Mouse (Mus musculus) midbrain, embryonic 16.5 days (tissue): ENCODE measurements around the gene Cyp2j12. TPM values are rescaled to one million over a fixed set of nuclear protein-coding genes. Genes with fewer than 3 reads are reported as not detected.
A peak's percentile ranks its signal among the peaks of the same experiment; 100 is the strongest.
"Not testable (repeated sequence)": the region's sequence is repeated elsewhere in the genome, so short reads cannot be mapped to it uniquely, and the experiment has no call there.

Experiments used
- ATAC-seq: fragments of 200-750 bp; cut with Nextera tagmentation; 2 replicates; pipeline ENCODE4 v1.8.0; 2017; ENCODE audit warnings: moderate TSS enrichment
- H3K27ac ChIP-seq: fragments of 300-500 bp; sonication (generic); 2 replicates; pipeline ENCODE4 v1.5.1; 2014; ENCODE audit warnings: mild to moderate bottlenecking, low read length, mixed read lengths
- H3K27me3 ChIP-seq: fragments of 300-500 bp; sonication (generic); 2 replicates; pipeline ENCODE4 v1.6.1; 2014; ENCODE audit warnings: low read depth, low read length, mixed read lengths; ENCODE audit not compliant: control insufficient read depth, insufficient read depth
- H3K36me3 ChIP-seq: fragments of 300-500 bp; sonication (generic); 2 replicates; pipeline ENCODE4 v1.6.1; 2014; ENCODE audit warnings: mild to moderate bottlenecking, low read length, moderate library complexity, mixed read lengths; ENCODE audit not compliant: control insufficient read depth, insufficient read depth
- H3K4me1 ChIP-seq: fragments of 300-500 bp; sonication (generic); 2 replicates; pipeline ENCODE4 v1.6.1; 2014; ENCODE audit warnings: mild to moderate bottlenecking, low read length, mixed read lengths; ENCODE audit not compliant: control insufficient read depth, insufficient read depth
- H3K4me2 ChIP-seq: fragments of 300-500 bp; sonication (generic); 2 replicates; pipeline ENCODE4 v1.6.1; 2014; ENCODE audit warnings: mild to moderate bottlenecking, low read length, mixed read lengths
- H3K4me3 ChIP-seq: fragments of 300-500 bp; sonication (generic); 2 replicates; pipeline ENCODE4 v1.5.1; 2014; ENCODE audit warnings: low read depth, mild to moderate bottlenecking, low read length, moderate library complexity, mixed read lengths
- H3K9ac ChIP-seq: fragments of 300-500 bp; sonication (generic); 2 replicates; pipeline ENCODE4 v1.6.1; 2014; ENCODE audit warnings: low read depth, low read length, mixed read lengths
- H3K9me3 ChIP-seq: fragments of 300-500 bp; sonication (generic); replicated peaks from 2 replicates; pipeline ENCODE4 v1.6.1; 2014; ENCODE audit warnings: mild to moderate bottlenecking, low read length, mixed read lengths; ENCODE audit not compliant: control insufficient read depth, poor library complexity, severe bottlenecking
- WGBS: fragments of 180-500 bp; shearing (Covaris S2); extraction: QIAGEN DNeasy Blood & Tissue Kit; methylation state at CpG from one replicate; pipeline ENCODE4 v1.1.7; 2014; 5-methylcytosine and 5-hydroxymethylcytosine counted together
- polyA plus RNA-seq: library from polyadenylated mRNA; unstranded; fragments of >200 nt; fragmentation: Nextera tagmentation; extraction: Ambion mirVana; gene quantifications from 2 replicates; pipeline ENCODE4 v1.2.1, GENCODE M21; 2015

The Cyp2j12 gene
- polyA plus RNA-seq, 1 experiment from 2014 or later = not detected

DNA sequence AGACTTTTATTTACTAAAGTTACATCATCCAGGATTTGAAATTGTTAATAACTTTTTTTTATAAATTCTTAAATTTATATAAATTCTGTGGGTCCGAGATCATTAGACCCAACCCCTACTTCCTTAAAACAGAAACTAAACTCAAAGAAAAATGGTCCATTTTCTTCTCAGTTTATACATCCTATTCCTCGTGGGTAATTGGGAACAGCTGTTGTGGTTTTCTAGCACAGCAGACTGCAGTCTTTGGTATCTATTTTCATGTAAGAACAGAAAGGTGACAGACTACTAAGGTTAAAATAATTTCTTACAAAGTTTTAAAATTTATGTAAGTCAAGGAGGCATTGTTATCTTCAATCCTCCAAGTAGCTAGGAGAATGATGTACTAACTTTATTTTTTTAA is 44.1 kb downstream of the Cyp2j12 start:
- no peak overlapping the region for H3K9ac ChIP-seq
- no peak overlapping the region for H3K4me3 ChIP-seq
- no peak for ATAC-seq
- no peak overlapping the region for H3K27ac ChIP-seq
- 76% methylated on average over 2 of the region's 2 CpGs for WGBS
- H3K27me3 ChIP-seq = no peaks in the 10 kb centered on the region
- no peaks in the 10 kb centered on the region for H3K36me3 ChIP-seq
- no peaks in the 10 kb centered on the region for H3K4me1 ChIP-seq
- H3K9me3 ChIP-seq = no peaks in the 10 kb centered on the region
- no peak overlapping the region for H3K4me2 ChIP-seq

DNA sequence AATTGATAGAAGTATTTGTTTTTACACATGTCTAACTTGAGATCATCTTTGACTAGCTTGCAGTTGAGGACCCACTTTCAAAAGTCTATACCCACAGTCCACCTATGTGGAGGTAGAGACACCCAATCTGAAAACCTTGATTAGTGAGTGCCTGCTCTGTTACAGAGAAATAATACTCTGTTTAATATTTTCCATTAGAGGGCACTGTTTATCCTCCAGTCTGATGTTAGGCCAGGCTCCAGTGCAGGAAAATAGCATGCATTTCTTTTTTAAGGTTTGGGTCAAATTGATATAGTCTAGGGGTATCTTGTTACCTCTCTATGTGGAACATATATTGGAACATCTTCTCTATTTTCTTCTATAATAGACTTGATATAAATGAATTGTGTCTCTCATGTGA is 49.1 kb downstream of the Cyp2j12 start:
- Histone ChIP-seq H3K9me3 (no peaks in the 10 kb centered on the region), H3K4me2 (no peak overlapping the region), H3K27me3 (no peaks in the 10 kb centered on the region), H3K4me1 (no peaks in the 10 kb centered on the region), H3K36me3 (no peaks in the 10 kb centered on the region), H3K9ac (no peak overlapping the region), H3K27ac (no peak overlapping the region), H3K4me3 (no peak overlapping the region)
- ATAC-seq = no peak

DNA sequence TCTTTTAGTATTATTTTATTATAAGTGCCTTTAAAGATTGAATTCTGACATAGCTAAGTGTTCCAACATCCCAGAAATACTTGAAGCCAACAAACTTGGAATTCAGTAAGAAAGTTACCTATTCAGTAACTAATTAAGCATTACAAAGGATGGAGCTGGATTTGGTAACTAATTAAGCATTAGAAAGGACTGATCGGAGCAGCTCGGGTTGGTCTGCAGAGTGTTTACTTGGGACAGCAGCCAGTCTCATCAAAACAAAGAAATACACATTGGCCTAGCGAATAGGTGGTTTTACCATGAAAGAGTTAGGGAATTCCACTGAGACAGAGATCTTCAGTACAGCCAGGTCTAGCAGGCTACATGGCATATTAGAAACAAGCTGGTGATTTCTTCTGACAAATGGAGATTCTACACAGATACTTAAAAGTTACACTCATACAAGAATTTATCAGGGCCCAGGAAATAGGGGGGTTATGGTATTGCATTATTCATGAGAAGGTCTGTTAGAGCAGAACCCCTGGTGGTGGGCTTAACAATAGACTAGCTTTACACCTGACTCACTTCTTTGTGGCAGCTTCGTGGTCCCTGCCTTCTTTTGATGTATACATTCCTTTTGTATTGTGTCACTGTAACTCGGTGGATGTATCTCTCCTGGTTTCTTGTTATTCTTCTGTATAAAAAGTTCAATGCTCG is 51.5 kb downstream of the Cyp2j12 start:
- H3K9ac ChIP-seq, H3K4me2 ChIP-seq, H3K36me3 ChIP-seq, ATAC-seq, H3K4me1 ChIP-seq, H3K27me3 ChIP-seq, H3K4me3 ChIP-seq, H3K9me3 ChIP-seq, H3K27ac ChIP-seq: not testable (repeated sequence)
- WGBS = 33% methylated on average over 6 of the region's 6 CpGs

DNA sequence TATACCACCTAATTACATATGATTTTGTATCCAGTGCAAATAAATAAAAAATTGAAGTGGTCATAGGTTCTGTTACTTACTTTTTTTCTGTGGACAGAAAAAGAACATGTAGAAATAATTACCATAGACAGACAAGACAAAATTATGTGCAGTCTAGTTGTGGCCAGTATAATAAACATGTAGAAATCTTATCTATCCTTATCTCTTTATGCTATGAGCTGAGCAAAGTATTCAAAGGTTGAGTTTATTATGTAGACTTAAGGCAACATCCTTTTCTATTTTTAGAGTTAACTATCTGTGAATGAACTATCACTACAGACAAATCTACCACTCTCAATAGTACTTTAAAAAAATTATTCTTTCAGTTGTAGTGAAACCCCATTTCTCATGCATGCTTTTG is 62.6 kb downstream of the Cyp2j12 start:
- Histone ChIP-seq H3K9ac (no peak overlapping the region), H3K9me3 (no peaks in the 10 kb centered on the region), H3K27me3 (no peaks in the 10 kb centered on the region), H3K36me3 (no peaks in the 10 kb centered on the region), H3K27ac (no peak overlapping the region), H3K4me1 (peaks cover 6% of the 10 kb centered on the region; the same call in 1 of the 2 replicates), H3K4me3 (no peak overlapping the region), H3K4me2 (no peak overlapping the region)
- ATAC-seq = no peak

DNA sequence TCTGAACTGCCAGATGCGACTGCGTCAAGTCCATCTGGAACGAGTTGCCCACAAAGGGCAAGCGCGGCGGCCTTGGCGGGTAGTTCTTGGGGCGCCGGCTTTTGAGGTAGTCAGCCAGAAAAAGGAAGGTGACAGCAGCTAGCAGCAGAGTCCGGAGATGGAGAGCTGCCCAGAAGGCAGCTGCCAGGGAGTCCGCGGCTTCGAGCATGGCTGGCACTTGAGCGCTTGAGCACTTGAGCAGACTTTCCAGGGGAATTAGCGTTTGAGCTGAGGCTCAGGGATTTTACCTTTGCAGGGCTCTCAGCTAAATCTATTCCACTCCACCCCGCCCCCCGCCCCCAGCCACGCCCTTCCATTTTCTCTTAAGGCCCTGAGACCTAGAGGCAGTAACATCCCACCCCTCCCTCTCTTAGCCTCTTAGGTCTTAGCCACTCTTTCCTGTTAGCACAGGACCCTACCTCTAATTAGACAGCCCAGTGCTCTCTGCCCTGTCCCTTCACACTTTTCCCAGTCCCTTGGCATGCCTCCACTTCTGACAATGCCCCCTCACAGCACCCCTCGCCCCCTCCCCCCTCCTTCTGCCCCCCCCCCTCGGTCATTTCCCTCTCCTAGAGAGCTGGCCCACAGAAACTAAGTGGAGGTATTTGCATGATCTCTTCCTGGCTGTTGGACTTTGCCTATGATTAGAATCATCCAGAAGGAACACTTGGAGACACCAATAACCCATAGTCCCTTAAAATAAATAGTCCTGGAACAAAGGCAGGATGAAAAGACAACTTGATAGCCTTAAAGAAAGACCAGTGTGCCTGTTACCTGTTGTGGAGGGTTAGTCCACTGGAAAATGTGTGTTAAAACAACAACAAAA is 63.5 kb downstream of the Cyp2j12 start, which contains the start of gene Cyp2j13:
TSS of gene Cyp2j13 (minus strand) at position 286 of the 865 bp plus-strand sequence.
- Histone ChIP-seq H3K27ac (no peak within 1 kb of the TSS), H3K27me3 (no peaks in the 10 kb centered on the region), H3K4me1 (peaks cover 6% of the 10 kb centered on the region; the same call in 1 of the 2 replicates), H3K4me3 (peak within 1 kb of the TSS; percentile 29), H3K9ac (peak within 1 kb of the TSS; percentile 44; the same call in 1 of the 2 replicates), H3K9me3 (no peaks in the 10 kb centered on the region), H3K36me3 (no peaks in the 10 kb centered on the region), H3K4me2 (peak within 1 kb of the TSS; percentile 64)
- ATAC-seq = peak; percentile 89
- 5% methylated on average over 20 of the region's 20 CpGs for WGBS

DNA sequence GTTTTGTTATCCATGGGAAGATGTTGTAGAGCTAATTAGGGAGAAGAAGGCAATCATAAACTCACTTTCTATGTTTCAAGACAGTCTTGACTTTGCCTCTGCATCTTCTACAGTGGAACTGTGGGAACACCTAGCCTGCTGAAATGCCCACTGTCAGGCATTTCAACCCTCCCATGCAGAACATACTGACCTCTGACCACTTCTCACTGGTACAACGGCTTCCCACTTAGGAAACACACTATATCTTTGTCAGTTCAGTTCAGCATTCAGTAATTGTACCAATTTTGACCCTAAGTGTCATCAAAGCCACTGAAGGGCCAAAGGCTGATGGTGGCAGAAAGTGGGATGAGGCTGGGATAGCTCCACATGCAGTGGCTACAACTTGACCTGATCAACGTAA is 78.9 kb downstream of the Cyp2j12 start:
- Histone ChIP-seq H3K36me3 (no peaks in the 10 kb centered on the region), H3K4me3 (no peak overlapping the region), H3K27me3 (no peaks in the 10 kb centered on the region), H3K9me3 (no peaks in the 10 kb centered on the region), H3K27ac (no peak overlapping the region), H3K4me1 (no peaks in the 10 kb centered on the region), H3K9ac (no peak overlapping the region), H3K4me2 (no peak overlapping the region)
- WGBS = 87% methylated on average over 2 of the region's 2 CpGs
- no peak for ATAC-seq

DNA sequence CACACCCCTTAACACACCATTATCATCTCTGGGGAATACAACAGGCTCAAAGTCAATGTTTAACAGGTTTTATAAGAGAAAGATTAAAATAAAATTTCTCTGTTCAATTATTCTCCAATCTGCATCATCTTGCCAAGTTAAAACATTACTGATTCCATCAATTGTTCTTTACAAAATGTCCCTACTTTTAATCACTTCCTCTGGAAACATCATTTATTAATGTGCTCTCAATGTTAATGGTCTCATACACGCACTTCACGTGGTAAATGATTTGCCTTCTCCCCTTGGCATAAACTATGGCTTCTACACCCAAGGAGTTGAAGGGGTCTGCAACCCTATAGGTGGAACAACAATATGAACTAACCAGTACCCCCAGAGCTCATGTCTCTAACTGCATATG is 80.8 kb downstream of the Cyp2j12 start:
- H3K4me1 ChIP-seq = no peaks in the 10 kb centered on the region
- H3K36me3 ChIP-seq = no peaks in the 10 kb centered on the region
- H3K4me3 ChIP-seq = no peak overlapping the region
- no peaks in the 10 kb centered on the region for H3K27me3 ChIP-seq
- H3K4me2 ChIP-seq = no peak overlapping the region
- ATAC-seq = no peak
- 90% methylated on average over 2 of the region's 2 CpGs for WGBS
- no peak overlapping the region for H3K9ac ChIP-seq
- H3K27ac ChIP-seq = no peak overlapping the region
- no peaks in the 10 kb centered on the region for H3K9me3 ChIP-seq
